Mouse (Mus musculus): ENCODE data around the gene Rap1a. TPM values are rescaled to one million over a fixed set of nuclear protein-coding genes. Genes with fewer than 3 reads are reported as not detected.

The Rap1a gene
- polyA plus RNA-seq, 1 experiment from 2014 or later: 133 TPM

DNA sequence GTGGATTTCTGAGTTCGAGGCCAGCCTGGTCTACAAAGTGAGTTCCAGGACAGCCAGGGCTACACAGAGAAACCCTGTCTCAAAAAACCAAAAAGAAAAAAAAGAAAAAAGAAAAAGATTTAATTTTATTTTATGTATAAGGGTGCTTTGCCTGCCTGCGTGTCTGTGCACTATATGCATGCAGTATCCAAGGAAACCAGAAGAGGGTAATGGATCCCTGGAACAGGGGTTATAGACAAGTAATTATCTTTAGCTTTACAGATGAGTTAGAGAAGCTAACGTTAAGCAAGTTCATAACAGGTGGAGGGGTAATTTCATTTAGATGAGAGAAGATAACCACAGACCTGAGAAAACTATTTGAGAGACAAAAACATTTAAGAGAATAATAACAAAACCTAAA lies 47.0 kb downstream of the Rap1a start:
- H3K4me3 ChIP-seq (replicated peaks): no peak overlapping the region
- no peaks in the 10 kb centered on the region for H3K4me1 ChIP-seq (replicated peaks)
- WGBS: 78% methylated on average over 3 of the region's 3 CpGs
- no peak overlapping the region for H3K4me2 ChIP-seq (replicated peaks)
- H3K27me3 ChIP-seq (replicated peaks): no peaks in the 10 kb centered on the region
- ATAC-seq: no peak
- no peaks in the 10 kb centered on the region for H3K9me3 ChIP-seq
- H3K27ac ChIP-seq: no peak overlapping the region
- H3K36me3 ChIP-seq: no peaks in the 10 kb centered on the region
- no peak overlapping the region for H3K9ac ChIP-seq

GRCm38 (mm10) chr3:105750810-105751209 lies 50.3 kb downstream of the Rap1a start:
- WGBS: 80% methylated on average over 2 of the region's 2 CpGs
- Histone ChIP-seq H3K27me3 (replicated peaks) (no peaks in the 10 kb centered on the region), H3K4me2 (replicated peaks) (no peak overlapping the region), H3K4me3 (replicated peaks) (no peak overlapping the region), H3K4me1 (replicated peaks) (no peaks in the 10 kb centered on the region), H3K36me3 (no peaks in the 10 kb centered on the region), H3K9ac (no peak overlapping the region), H3K27ac (no peak overlapping the region), H3K9me3 (no peaks in the 10 kb centered on the region)
- ATAC-seq: no peak

GRCm38 (mm10) chr3:105746542-105746941 lies 54.6 kb downstream of the Rap1a start:
- 83% methylated on average over 2 of the region's 2 CpGs for WGBS
- Histone ChIP-seq H3K36me3 (no peaks in the 10 kb centered on the region), H3K27ac (no peak overlapping the region), H3K27me3 (replicated peaks) (no peaks in the 10 kb centered on the region), H3K4me2 (replicated peaks) (no peak overlapping the region), H3K9me3 (no peaks in the 10 kb centered on the region), H3K4me3 (replicated peaks) (no peak overlapping the region), H3K9ac (no peak overlapping the region), H3K4me1 (replicated peaks) (no peaks in the 10 kb centered on the region)
- no peak for ATAC-seq

GRCm38 (mm10) chr3:105737666-105738065 lies 63.5 kb downstream of the Rap1a start:
- H3K9ac ChIP-seq: no peak overlapping the region
- H3K4me1 ChIP-seq (replicated peaks): no peaks in the 10 kb centered on the region
- no peaks in the 10 kb centered on the region for H3K9me3 ChIP-seq
- no peaks in the 10 kb centered on the region for H3K27me3 ChIP-seq (replicated peaks)
- peaks cover 6% of the 10 kb centered on the region; the same call in 1 of the 2 replicates for H3K36me3 ChIP-seq
- 85% methylated on average over 3 of the region's 3 CpGs for WGBS
- no peak overlapping the region for H3K27ac ChIP-seq
- no peak overlapping the region for H3K4me3 ChIP-seq (replicated peaks)
- no peak overlapping the region for H3K4me2 ChIP-seq (replicated peaks)
- ATAC-seq: no peak

DNA sequence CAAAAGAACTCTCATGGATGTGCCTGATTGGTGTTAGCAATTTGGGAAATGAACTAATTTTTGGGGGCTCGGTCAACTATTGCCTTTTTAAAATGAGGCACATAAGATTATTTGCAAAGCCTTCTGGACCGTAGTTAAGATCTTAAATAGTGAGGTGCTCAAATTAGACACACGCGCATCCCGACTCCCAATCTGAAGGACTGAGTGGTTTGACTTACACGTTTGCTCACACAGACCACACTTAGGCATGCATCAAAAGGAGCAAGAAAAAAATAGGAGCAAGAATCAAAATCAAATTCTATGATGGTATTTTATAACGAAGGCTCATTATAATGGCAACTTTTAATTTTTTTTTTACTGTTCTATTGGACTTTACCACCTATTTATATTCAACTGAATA lies 64.1 kb downstream of the Rap1a start:
- Histone ChIP-seq H3K9me3 (no peaks in the 10 kb centered on the region), H3K4me1 (replicated peaks) (no peaks in the 10 kb centered on the region), H3K9ac (no peak overlapping the region), H3K36me3 (peaks cover 6% of the 10 kb centered on the region; the same call in 1 of the 2 replicates), H3K27me3 (replicated peaks) (no peaks in the 10 kb centered on the region), H3K4me3 (replicated peaks) (no peak overlapping the region), H3K27ac (no peak overlapping the region), H3K4me2 (replicated peaks) (no peak overlapping the region)
- WGBS: 96% methylated on average over 7 of the region's 7 CpGs
- ATAC-seq: no peak

GRCm38 (mm10) chr3:105736148-105736547 lies 65.0 kb downstream of the Rap1a start:
- H3K27me3 ChIP-seq (replicated peaks): no peaks in the 10 kb centered on the region
- no peak overlapping the region for H3K9ac ChIP-seq
- no peak for ATAC-seq
- H3K27ac ChIP-seq: no peak overlapping the region
- 91% methylated on average over 1 of the region's 1 CpGs for WGBS
- H3K4me2 ChIP-seq (replicated peaks): no peak overlapping the region
- peaks cover 7% of the 10 kb centered on the region; the same call in 1 of the 2 replicates for H3K36me3 ChIP-seq
- H3K9me3 ChIP-seq: no peaks in the 10 kb centered on the region
- H3K4me1 ChIP-seq (replicated peaks): no peaks in the 10 kb centered on the region
- no peak overlapping the region for H3K4me3 ChIP-seq (replicated peaks)

DNA sequence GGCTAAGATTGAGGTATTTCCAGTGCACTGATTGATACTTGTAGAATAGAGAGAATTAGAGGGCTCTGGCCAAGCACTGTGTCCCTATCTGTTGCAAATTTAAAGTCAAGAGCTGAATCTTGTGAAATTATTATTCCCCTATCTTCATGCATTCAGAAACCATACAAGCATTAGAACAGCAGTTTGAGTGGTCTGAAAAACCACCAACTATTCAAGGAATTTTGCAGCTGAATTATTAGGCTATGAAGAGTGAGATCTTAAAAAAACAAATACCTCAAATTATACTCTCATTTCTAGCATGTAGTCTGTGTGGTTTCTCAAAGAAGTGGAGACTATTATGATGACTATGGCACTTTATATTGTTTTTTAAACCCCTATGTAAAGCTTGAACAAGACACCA lies 65.9 kb downstream of the Rap1a start:
- H3K9me3 ChIP-seq: no peaks in the 10 kb centered on the region
- no peak overlapping the region for H3K4me2 ChIP-seq (replicated peaks)
- H3K27ac ChIP-seq: no peak overlapping the region
- ATAC-seq: no peak
- H3K4me1 ChIP-seq (replicated peaks): no peaks in the 10 kb centered on the region
- H3K27me3 ChIP-seq (replicated peaks): no peaks in the 10 kb centered on the region
- H3K36me3 ChIP-seq: peaks cover 9% of the 10 kb centered on the region; the same call in 1 of the 2 replicates
- no peak overlapping the region for H3K9ac ChIP-seq
- no peak overlapping the region for H3K4me3 ChIP-seq (replicated peaks)

DNA sequence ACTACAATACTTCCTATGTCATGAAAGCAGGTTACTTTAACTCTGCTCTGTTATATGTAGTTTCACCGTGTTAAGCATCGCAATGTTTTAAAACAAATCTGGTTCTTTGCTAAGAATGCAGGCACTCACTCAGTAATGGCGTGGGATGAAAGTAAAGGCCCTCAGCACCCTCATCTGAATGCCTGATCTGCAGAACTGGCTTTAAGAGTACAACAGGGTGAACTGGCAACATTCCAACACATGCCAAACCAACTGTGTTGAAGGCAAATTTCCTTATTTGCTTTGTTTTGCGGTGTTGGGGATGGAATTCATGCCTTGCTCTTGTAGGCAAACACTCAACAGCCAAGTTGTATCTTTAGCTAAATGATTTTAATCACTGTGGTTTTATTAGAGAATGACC lies 67.6 kb downstream of the Rap1a start:
- no peak overlapping the region for H3K27ac ChIP-seq
- H3K9me3 ChIP-seq: no peaks in the 10 kb centered on the region
- H3K9ac ChIP-seq: no peak overlapping the region
- H3K4me2 ChIP-seq (replicated peaks): no peak overlapping the region
- H3K27me3 ChIP-seq (replicated peaks): no peaks in the 10 kb centered on the region
- no peak for ATAC-seq
- 90% methylated on average over 4 of the region's 4 CpGs for WGBS
- no peaks in the 10 kb centered on the region for H3K4me1 ChIP-seq (replicated peaks)
- no peak overlapping the region for H3K4me3 ChIP-seq (replicated peaks)
- H3K36me3 ChIP-seq: peaks cover 9% of the 10 kb centered on the region; the same call in 1 of the 2 replicates

- WGBS: 93% methylated on average over 4 of the region's 4 CpGs
- H3K4me1 ChIP-seq (replicated peaks): no peaks in the 10 kb centered on the region
- no peak overlapping the region for H3K4me3 ChIP-seq (replicated peaks)
- H3K9me3 ChIP-seq: no peaks in the 10 kb centered on the region
- no peak overlapping the region for H3K4me2 ChIP-seq (replicated peaks)
- H3K27ac ChIP-seq: no peak overlapping the region
- 0 out of 2 replicates have a peak, but pooled peaks cover 6% of the 10 kb centered on the region for H3K36me3 ChIP-seq
- H3K27me3 ChIP-seq (replicated peaks): no peaks in the 10 kb centered on the region
- no peak for ATAC-seq
- no peak overlapping the region for H3K9ac ChIP-seq
Observed at GRCm38 (mm10) chr3:105732360-105732759, 68.8 kb downstream of the Rap1a start.

- H3K4me3 ChIP-seq (replicated peaks): no peak overlapping the region
Observed at GRCm38 (mm10) chr3:105726037-105726436, 75.1 kb downstream of the Rap1a start.

DNA sequence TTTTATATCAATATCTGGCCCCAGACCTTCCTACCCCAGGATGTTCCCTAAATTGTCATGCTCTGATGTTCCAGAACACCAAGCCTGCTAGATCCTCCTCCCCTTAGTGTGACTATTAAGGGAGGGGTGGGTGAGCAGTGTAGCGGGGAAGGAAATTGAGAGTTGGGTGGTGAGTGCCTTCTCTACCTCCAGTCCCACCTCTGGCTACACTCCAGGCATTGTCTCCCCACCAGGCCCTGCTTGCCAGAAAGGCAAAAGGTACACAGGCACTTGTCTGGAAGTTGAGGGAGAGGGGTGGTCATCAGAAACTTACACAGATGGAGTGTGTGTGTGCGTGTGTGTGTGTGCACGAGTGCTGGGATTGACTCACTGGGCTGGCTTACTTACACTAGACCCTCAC lies 78.6 kb downstream of the Rap1a start:
- Histone ChIP-seq H3K9ac (no peak overlapping the region), H3K27ac (no peak overlapping the region), H3K9me3 (no peaks in the 10 kb centered on the region), H3K4me3 (replicated peaks) (no peak overlapping the region), H3K27me3 (replicated peaks) (no peaks in the 10 kb centered on the region), H3K36me3 (no peaks in the 10 kb centered on the region), H3K4me1 (replicated peaks) (no peaks in the 10 kb centered on the region), H3K4me2 (replicated peaks) (no peak overlapping the region)
- no peak for ATAC-seq
- WGBS: 87% methylated on average over 3 of the region's 3 CpGs

More at GRCm38 (mm10) chr3:105726037-105726436, 75.1 kb downstream of the Rap1a start:
- Histone ChIP-seq H3K9ac (no peak overlapping the region), H3K27ac (no peak overlapping the region), H3K4me2 (replicated peaks) (no peak overlapping the region), H3K4me1 (replicated peaks) (no peaks in the 10 kb centered on the region), H3K36me3 (0 out of 2 replicates have a peak, but pooled peaks cover under 1% of the 10 kb centered on the region), H3K27me3 (replicated peaks) (no peaks in the 10 kb centered on the region), H3K9me3 (no peaks in the 10 kb centered on the region)
- ATAC-seq: no peak
- 5% methylated on average over 1 of the region's 1 CpGs for WGBS

- Histone ChIP-seq H3K27ac (no peak overlapping the region), H3K4me1 (replicated peaks) (no peaks in the 10 kb centered on the region), H3K9ac (no peak overlapping the region), H3K36me3 (no peaks in the 10 kb centered on the region), H3K4me2 (replicated peaks) (no peak overlapping the region), H3K27me3 (replicated peaks) (no peaks in the 10 kb centered on the region), H3K9me3 (no peaks in the 10 kb centered on the region), H3K4me3 (replicated peaks) (no peak overlapping the region)
- ATAC-seq: no peak
- 71% methylated on average over 2 of the region's 2 CpGs for WGBS
Observed at GRCm38 (mm10) chr3:105721681-105722201, 79.4 kb downstream of the Rap1a start.

- no peak overlapping the region for H3K4me3 ChIP-seq (replicated peaks)
- no peak overlapping the region for H3K9ac ChIP-seq
- H3K4me2 ChIP-seq (replicated peaks): no peak overlapping the region
- no peak overlapping the region for H3K27ac ChIP-seq
- H3K9me3 ChIP-seq: no peaks in the 10 kb centered on the region
- no peaks in the 10 kb centered on the region for H3K4me1 ChIP-seq (replicated peaks)
- WGBS: 55% methylated on average over 4 of the region's 4 CpGs
- ATAC-seq: no peak
- no peaks in the 10 kb centered on the region for H3K36me3 ChIP-seq
- no peaks in the 10 kb centered on the region for H3K27me3 ChIP-seq (replicated peaks)
Observed at GRCm38 (mm10) chr3:105720514-105720913, 80.6 kb downstream of the Rap1a start.
